Mouse (Mus musculus) MEL (cell line): ENCODE data around the gene Med27. TPM values are rescaled to one million over a fixed set of nuclear protein-coding genes. Genes with fewer than 3 reads are reported as not detected.

Experiments used
- DNase-seq: peaks from one replicate; pipeline ENCODE4 v3.0.0; 2011; ENCODE audit warnings: low read depth, low spot score
- H3K27ac ChIP-seq: 2 replicates; pipeline ENCODE4 v1.5.1; 2012; ENCODE audit warnings: low read depth, mild to moderate bottlenecking, control low read depth, low read length, moderate library complexity; ENCODE audit not compliant: control insufficient read depth
- H3K27me3 ChIP-seq, 2 experiments: fragments of 150-350 bp in 1 of 2; sonication (generic) in 1 of 2; 2 replicates each; pipeline ENCODE4 v1.6.1; 2012; ENCODE audit warnings: low read length in 2 of 2, mild to moderate bottlenecking in 2 of 2, improper control_type of control experiment in 1 of 2, moderate library complexity in 1 of 2; ENCODE audit not compliant: insufficient read depth in 2 of 2, control insufficient read depth in 1 of 2
- H3K36me3 ChIP-seq, 2 experiments: 2 replicates each; pipeline ENCODE4 v1.6.1; 2012 to 2014; ENCODE audit warnings: low read length in 2 of 2, improper control_type of control experiment in 1 of 2, inconsistent platforms in 1 of 2, mild to moderate bottlenecking in 1 of 2; ENCODE audit not compliant: insufficient read depth in 2 of 2, control insufficient read depth in 1 of 2
- H3K4me1 ChIP-seq, 2 experiments: fragments of 150-350 bp in 1 of 2; sonication (generic) in 1 of 2; 2 replicates each; pipeline ENCODE4 v1.6.1; 2012; ENCODE audit warnings: low read length in 2 of 2, improper control_type of control experiment in 1 of 2, mild to moderate bottlenecking in 1 of 2; ENCODE audit not compliant: insufficient read depth in 2 of 2, control insufficient read depth in 1 of 2
- H3K4me3 ChIP-seq, 2 experiments: fragments of 150-350 bp in 1 of 2; sonication (generic) in 1 of 2; 2 replicates each; pipeline ENCODE4 v1.5.1; 2012; ENCODE audit warnings: low read depth in 2 of 2, low read length in 2 of 2, mild to moderate bottlenecking in 2 of 2, moderate library complexity in 2 of 2, control low read depth in 1 of 2, improper control_type of control experiment in 1 of 2; ENCODE audit not compliant: control insufficient read depth in 1 of 2, insufficient read depth in 1 of 2
- H3K79me2 ChIP-seq: 2 replicates; pipeline ENCODE4 v1.6.1; 2012; ENCODE audit warnings: mild to moderate bottlenecking, low read length, moderate library complexity; ENCODE audit not compliant: control insufficient read depth, poor library complexity, insufficient read depth
- H3K9ac ChIP-seq: 2 replicates; pipeline ENCODE4 v1.6.1; 2012; ENCODE audit warnings: low read depth, mild to moderate bottlenecking, control low read depth, low read length, moderate library complexity; ENCODE audit not compliant: control insufficient read depth, poor library complexity, severe bottlenecking
- H3K9me3 ChIP-seq: fragments of 150-350 bp; sonication (generic); replicated peaks from 2 replicates; pipeline ENCODE4 v1.6.1; 2012; ENCODE audit warnings: mild to moderate bottlenecking, low read length, improper control_type of control experiment, moderate library complexity; ENCODE audit not compliant: insufficient read depth
- BHLHE40 ChIP-seq: IDR thresholded peaks from 2 replicates; pipeline ENCODE4 v1.6.1; 2012; ENCODE audit warnings: low read depth, mild to moderate bottlenecking, inconsistent platforms, low read length, improper control_type of control experiment, borderline replicate concordance
- CHD1 ChIP-seq: IDR thresholded peaks from 2 replicates; pipeline ENCODE4 v1.6.1; 2012; ENCODE audit warnings: low read depth, mild to moderate bottlenecking, inconsistent platforms, low read length, improper control_type of control experiment
- CHD2 ChIP-seq: IDR thresholded peaks from 2 replicates; pipeline ENCODE4 v1.6.1; 2011; ENCODE audit warnings: low read length, improper control_type of control experiment
- E2F4 ChIP-seq: IDR thresholded peaks from 2 replicates; pipeline ENCODE4 v1.6.1; 2011; ENCODE audit warnings: low read depth, low read length, improper control_type of control experiment, borderline replicate concordance
- ELF1 ChIP-seq: IDR thresholded peaks from 2 replicates; pipeline ENCODE4 v1.6.1; 2014; ENCODE audit warnings: low read depth, mild to moderate bottlenecking, inconsistent platforms, low read length, improper control_type of control experiment, moderate library complexity
- GABPA ChIP-seq: IDR thresholded peaks from 2 replicates; pipeline ENCODE4 v1.6.1; 2012; ENCODE audit warnings: low read depth, mild to moderate bottlenecking, inconsistent platforms, low read length, improper control_type of control experiment, moderate library complexity
- HCFC1 ChIP-seq: IDR thresholded peaks from 2 replicates; pipeline ENCODE4 v1.6.1; 2012; ENCODE audit warnings: low read depth, mild to moderate bottlenecking, inconsistent platforms, low read length, improper control_type of control experiment, moderate library complexity
- KAT2A ChIP-seq: conservative IDR thresholded peaks from 2 replicates; pipeline ENCODE4 v1.6.1; 2012; ENCODE audit warnings: low read depth, low read length, improper control_type of control experiment, inconsistent platforms
- MAFK ChIP-seq: IDR thresholded peaks from 2 replicates; pipeline ENCODE4 v1.6.1; 2011; ENCODE audit warnings: low read depth, mild to moderate bottlenecking, low read length, improper control_type of control experiment, borderline replicate concordance
- MAX ChIP-seq: IDR thresholded peaks from 2 replicates; pipeline ENCODE4 v1.6.1; 2011; ENCODE audit warnings: low read length, improper control_type of control experiment
- MXI1 ChIP-seq: IDR thresholded peaks from 2 replicates; pipeline ENCODE4 v1.6.1; 2011; ENCODE audit warnings: mild to moderate bottlenecking, low read depth, low read length, improper control_type of control experiment
- MYC ChIP-seq: IDR thresholded peaks from 2 replicates; pipeline ENCODE4 v1.6.1; 2011; ENCODE audit warnings: low read depth, mild to moderate bottlenecking, low read length, improper control_type of control experiment, moderate library complexity
- NRF1 ChIP-seq: IDR thresholded peaks from 2 replicates; pipeline ENCODE4 v1.6.1; 2014; ENCODE audit warnings: low read depth, mild to moderate bottlenecking, inconsistent platforms, low read length, improper control_type of control experiment, moderate library complexity; ENCODE audit not compliant: poor library complexity, insufficient read depth, severe bottlenecking
- RAD21 ChIP-seq: IDR thresholded peaks from 2 replicates; pipeline ENCODE4 v1.6.1; 2011; ENCODE audit warnings: mild to moderate bottlenecking, low read depth, low read length, improper control_type of control experiment
- SIN3A ChIP-seq: IDR thresholded peaks from 2 replicates; pipeline ENCODE4 v1.6.1; 2012; ENCODE audit warnings: low read length, improper control_type of control experiment, inconsistent platforms
- TCF12 ChIP-seq: IDR thresholded peaks from 2 replicates; pipeline ENCODE4 v1.6.1; 2014; ENCODE audit warnings: low read depth, mild to moderate bottlenecking, inconsistent platforms, low read length, improper control_type of control experiment, moderate library complexity
- UBTF ChIP-seq: IDR thresholded peaks from 2 replicates; pipeline ENCODE4 v1.6.1; 2012; ENCODE audit warnings: low read depth, mild to moderate bottlenecking, inconsistent platforms, low read length, improper control_type of control experiment, moderate library complexity, borderline replicate concordance; ENCODE audit not compliant: insufficient read depth
- USF2 ChIP-seq, 2 experiments: IDR thresholded peaks; 2 replicates each; pipeline ENCODE4 v1.6.1; 2011 to 2012; ENCODE audit warnings: improper control_type of control experiment in 2 of 2, low read length in 2 of 2, borderline replicate concordance in 1 of 2, inconsistent platforms in 1 of 2, low read depth in 1 of 2, mild to moderate bottlenecking in 1 of 2; ENCODE audit not compliant: insufficient read depth in 1 of 2
- ZMIZ1 ChIP-seq: IDR thresholded peaks from 2 replicates; pipeline ENCODE4 v1.6.1; 2012; ENCODE audit warnings: low read depth, mild to moderate bottlenecking, inconsistent platforms, low read length, improper control_type of control experiment, moderate library complexity
- polyA plus RNA-seq, 2 experiments: library from polyadenylated mRNA; stranded (reverse) in 1 of 2; unstranded in 1 of 2; fragments of >175 nt in 1 of 2; fragments of >200 nt in 1 of 2; gene quantifications; 2 replicates each; pipeline versions ENCODE4 v1.2.1 to v1.2.4; 2012; ENCODE audit warnings: low replicate concordance in 2 of 2, low read depth in 1 of 2; ENCODE audit not compliant: insufficient read length in 2 of 2, insufficient read depth in 1 of 2, missing spikeins in 1 of 2
- total RNA-seq: library from RNA; depleted of rRNA; stranded (reverse); fragments of 300-350 nt; gene quantifications from 2 replicates; pipeline ENCODE4 v1.2.3, GENCODE M21; 2012; rRNA removed

Med27 gene
- total and polyA plus RNA-seq, 3 experiments: 46.3 to 46.9 TPM; not detected in 1

DNA sequence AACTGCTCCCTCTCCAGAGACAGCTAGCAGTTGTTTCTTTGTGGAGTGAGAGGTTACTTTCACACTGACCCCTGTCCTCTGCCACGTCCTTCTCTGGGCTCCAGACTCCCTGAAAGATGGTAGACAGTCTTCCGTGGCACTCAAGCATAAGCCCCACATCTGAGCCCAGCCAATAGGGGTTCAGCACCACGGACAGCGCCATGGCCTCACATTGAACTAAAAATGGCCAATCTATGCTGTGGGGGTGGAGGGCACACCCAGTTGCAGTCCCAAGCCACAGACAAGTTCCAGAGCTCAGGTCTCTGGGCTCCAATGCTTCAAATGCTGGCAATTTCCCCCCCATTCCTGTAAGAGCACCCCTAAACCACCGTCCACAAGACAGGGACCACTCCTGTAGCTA is 227.0 kb downstream of the Med27 start:
- H3K27ac ChIP-seq: no peak overlapping the region
- H3K27me3 ChIP-seq: no peaks in the 10 kb centered on the region
- no peak overlapping the region for H3K4me3 ChIP-seq
- H3K9me3 ChIP-seq: no peaks in the 10 kb centered on the region
- H3K4me1 ChIP-seq: no peaks in the 10 kb centered on the region
- no peaks in the 10 kb centered on the region for H3K79me2 ChIP-seq
- H3K36me3 ChIP-seq: no peaks in the 10 kb centered on the region
- peak; percentile 84 for DNase-seq
- H3K9ac ChIP-seq: no peak overlapping the region
- no peak for TF ChIP-seq ELF1
- no peak for TF ChIP-seq UBTF
- TF ChIP-seq TCF12: no peak
- no peak for TF ChIP-seq MYC
- no peak for TF ChIP-seq MAX
- TF ChIP-seq SIN3A: peak; percentile 89
- peak; percentile 76 for TF ChIP-seq MXI1
- no peak for TF ChIP-seq USF2 (IDR thresholded peaks at IDR 0.05; ENCODE audit: borderline replicate concordance in 1 of 2, insufficient read depth in 1 of 2, low read depth in 1 of 2, low read length in 2 of 2)
- TF ChIP-seq HCFC1: no peak
- no peak for TF ChIP-seq CHD2
- no peak for TF ChIP-seq E2F4
- TF ChIP-seq RAD21: no peak

DNA sequence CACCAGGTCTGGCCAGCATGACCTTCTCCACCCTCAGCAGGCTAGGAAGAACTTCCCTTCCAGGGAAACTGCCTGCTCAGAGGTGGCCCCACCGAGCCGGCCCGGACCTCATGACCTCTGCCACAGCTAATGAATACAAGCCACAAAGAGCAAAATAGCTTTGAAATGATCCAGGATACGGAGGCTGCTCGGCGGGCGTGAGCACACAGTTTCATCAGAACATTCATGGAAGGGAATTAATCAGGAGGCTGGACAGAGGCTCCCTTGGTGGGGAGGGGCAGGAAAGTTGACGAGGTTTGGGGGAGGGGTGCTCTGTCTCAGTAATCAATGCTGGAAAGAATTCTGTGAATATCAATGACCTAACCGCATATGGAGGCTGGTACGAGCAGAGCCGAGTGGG is 227.6 kb downstream of the Med27 start:
- no peak for DNase-seq
- Histone ChIP-seq H3K4me3 (no peak overlapping the region), H3K79me2 (no peaks in the 10 kb centered on the region), H3K9ac (no peak overlapping the region), H3K9me3 (no peaks in the 10 kb centered on the region), H3K4me1 (0 out of 4 replicates have a peak, but pooled peaks cover 0 to 3% of the 10 kb centered on the region in 2 experiments), H3K27me3 (no peaks in the 10 kb centered on the region), H3K36me3 (no peaks in the 10 kb centered on the region), H3K27ac (no peak overlapping the region)
- no peak for TF ChIP-seq ZMIZ1
- TF ChIP-seq NRF1: no peak
- TF ChIP-seq KAT2A: no peak
- TF ChIP-seq CHD2: no peak
- TF ChIP-seq CHD1: no peak
- no peak for TF ChIP-seq GABPA
- TF ChIP-seq E2F4: no peak
- no peak for TF ChIP-seq MAFK
- no peak for TF ChIP-seq BHLHE40

Other genes starting within 250 kb of the Med27 start
- gene Setx, start 222.6 kb upstream of the Med27 start, total RNA-seq: 22.5 and 24.2 TPM in 2 replicates
- 10 to 100 TPM; 13.1 to 23.8 TPM for gene Setx, start 222.6 kb upstream of the Med27 start, polyA plus RNA-seq
- gene Ntng2, start 93.8 kb upstream of the Med27 start, total RNA-seq: 3.7 and 5.4 TPM in 2 replicates
- gene Ntng2, start 93.8 kb upstream of the Med27 start, polyA plus RNA-seq: 10 to 100 TPM in 1 of 2 experiments, not detected in 1; 19.1 TPM